Mouse (Mus musculus): ENCODE measurements around the gene Zfp618. TPM values are rescaled to one million over a fixed set of nuclear protein-coding genes. Genes with fewer than 3 reads are reported as not detected.
A peak's percentile ranks its signal among the peaks of the same experiment; 100 is the strongest.

Zfp618 gene
- polyA plus RNA-seq, 1 experiment from 2014 or later: 27.6 TPM

DNA sequence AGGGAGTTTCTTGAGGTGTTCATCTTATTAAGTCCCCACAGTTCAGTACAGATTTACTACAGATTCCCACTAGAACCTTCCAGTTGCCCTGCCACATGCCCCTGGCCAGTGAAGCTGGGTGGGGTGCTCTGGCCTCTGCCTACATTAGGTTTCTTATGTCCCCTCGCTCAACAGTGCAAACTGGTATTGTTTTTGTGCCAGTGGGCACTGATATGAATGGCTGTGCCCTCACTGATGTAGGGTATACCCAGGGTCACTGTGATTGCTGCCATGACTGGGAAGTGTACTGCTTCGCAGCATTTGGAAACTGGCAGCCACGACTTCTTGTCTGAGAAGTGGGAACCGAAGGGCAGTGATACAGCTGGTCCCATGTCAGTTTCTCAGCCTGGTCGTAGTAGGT, 71.4 kb downstream of the Zfp618 start:
- no peaks in the 10 kb centered on the region for H3K9me3 ChIP-seq (replicated peaks)
- no peak for ATAC-seq (ENCODE audit: low FRiP score)
- no peak overlapping the region for H3K4me3 ChIP-seq (replicated peaks)
- no peak overlapping the region for H3K4me2 ChIP-seq
- no peak overlapping the region for H3K27ac ChIP-seq (replicated peaks)
- no peaks in the 10 kb centered on the region for H3K27me3 ChIP-seq (replicated peaks)
- 95% methylated on average over 5 of the region's 5 CpGs for WGBS
- no peaks in the 10 kb centered on the region for H3K36me3 ChIP-seq
- H3K9ac ChIP-seq (replicated peaks): no peak overlapping the region
- H3K4me1 ChIP-seq: peaks cover 26% of the 10 kb centered on the region

GRCm38 (mm10) chr4:63037555-63037954, 72.2 kb downstream of the Zfp618 start:
- H3K9me3 ChIP-seq (replicated peaks): no peaks in the 10 kb centered on the region
- H3K27ac ChIP-seq (replicated peaks): no peak overlapping the region
- ATAC-seq (ENCODE audit: low FRiP score): no peak
- H3K4me2 ChIP-seq: no peak overlapping the region
- H3K4me1 ChIP-seq: peaks cover 26% of the 10 kb centered on the region
- 55% methylated on average over 4 of the region's 4 CpGs for WGBS
- H3K9ac ChIP-seq (replicated peaks): no peak overlapping the region
- H3K27me3 ChIP-seq (replicated peaks): no peaks in the 10 kb centered on the region
- no peak overlapping the region for H3K4me3 ChIP-seq (replicated peaks)
- no peaks in the 10 kb centered on the region for H3K36me3 ChIP-seq

DNA sequence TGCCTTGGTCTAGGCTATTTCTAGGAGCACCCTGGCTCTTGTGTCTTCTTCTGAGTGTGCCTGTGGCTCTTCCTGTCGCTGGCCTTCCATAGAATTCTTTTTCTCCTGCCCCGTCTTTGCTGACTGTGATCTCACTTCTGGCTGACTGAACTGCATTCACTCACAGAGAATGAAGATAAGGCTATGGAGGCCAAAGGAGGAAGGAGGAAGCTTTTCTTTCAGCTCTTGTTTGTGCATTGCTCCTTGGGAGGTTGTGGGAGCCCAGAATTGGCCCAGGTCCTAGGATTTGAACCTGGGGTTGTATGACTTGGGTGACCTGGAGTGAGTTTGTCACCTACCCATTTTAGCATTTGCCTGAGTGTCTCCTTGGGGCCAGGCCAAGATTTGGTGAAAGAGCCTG, 72.9 kb downstream of the Zfp618 start:
- Histone ChIP-seq H3K4me1 (peaks cover 23% of the 10 kb centered on the region), H3K4me3 (replicated peaks) (no peak overlapping the region), H3K27ac (replicated peaks) (no peak overlapping the region), H3K9me3 (replicated peaks) (no peaks in the 10 kb centered on the region), H3K27me3 (replicated peaks) (no peaks in the 10 kb centered on the region), H3K9ac (replicated peaks) (no peak overlapping the region), H3K4me2 (no peak overlapping the region), H3K36me3 (no peaks in the 10 kb centered on the region)
- no peak for ATAC-seq (ENCODE audit: low FRiP score)
- 67% methylated on average over 2 of the region's 2 CpGs for WGBS

DNA sequence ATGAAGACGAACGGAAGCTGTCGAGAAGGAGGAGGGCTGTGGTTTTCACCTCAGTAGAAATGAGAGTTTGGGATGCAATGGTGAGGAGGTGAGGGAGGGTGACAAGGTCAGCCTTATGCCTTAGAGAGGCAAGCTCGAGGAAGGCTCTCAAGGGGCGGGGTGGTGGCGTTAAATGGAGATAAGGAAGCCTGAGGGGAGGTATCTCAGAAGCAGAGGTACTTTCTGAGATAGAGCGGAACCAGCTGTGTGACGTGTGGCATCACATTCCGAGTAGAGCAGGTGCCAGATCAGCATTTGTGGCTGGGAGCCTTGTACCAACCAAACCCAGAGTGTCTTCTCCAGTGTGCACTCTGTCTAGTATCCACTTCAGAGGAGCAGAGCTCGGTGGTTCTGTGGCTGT, 73.6 kb downstream of the Zfp618 start:
- 93% methylated on average over 10 of the region's 10 CpGs for WGBS
- Histone ChIP-seq H3K4me2 (no peak overlapping the region), H3K27ac (replicated peaks) (no peak overlapping the region), H3K4me1 (peaks cover 18% of the 10 kb centered on the region), H3K36me3 (no peaks in the 10 kb centered on the region), H3K9me3 (replicated peaks) (no peaks in the 10 kb centered on the region), H3K4me3 (replicated peaks) (no peak overlapping the region), H3K27me3 (replicated peaks) (no peaks in the 10 kb centered on the region), H3K9ac (replicated peaks) (no peak overlapping the region)
- ATAC-seq (ENCODE audit: low FRiP score): no peak

DNA sequence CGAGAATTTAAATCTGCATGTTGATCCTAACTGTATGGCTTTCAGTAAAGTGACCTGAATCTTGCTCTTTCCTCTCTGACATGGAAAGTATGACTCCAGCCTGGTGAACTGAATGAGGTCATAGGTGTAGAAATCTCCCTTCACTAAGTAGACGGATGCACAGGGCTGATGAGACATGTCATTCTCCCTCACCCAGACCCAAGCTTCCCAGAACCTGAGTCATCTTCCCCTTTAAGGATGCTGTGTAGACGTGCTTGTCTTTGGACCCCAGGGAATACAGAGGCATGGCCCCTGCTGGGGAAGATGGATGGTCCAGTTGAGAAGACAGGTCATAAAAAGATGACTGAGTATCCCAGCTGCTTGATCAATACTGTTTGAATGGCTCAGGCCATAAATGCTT, 83.2 kb downstream of the Zfp618 start:
- Histone ChIP-seq H3K4me3 (replicated peaks) (no peak overlapping the region), H3K4me2 (no peak overlapping the region), H3K9ac (replicated peaks) (no peak overlapping the region), H3K27ac (replicated peaks) (no peak overlapping the region), H3K9me3 (replicated peaks) (no peaks in the 10 kb centered on the region), H3K4me1 (peaks cover 38% of the 10 kb centered on the region), H3K27me3 (replicated peaks) (no peaks in the 10 kb centered on the region), H3K36me3 (no peaks in the 10 kb centered on the region)
- 72% methylated on average over 3 of the region's 3 CpGs for WGBS
- no peak for ATAC-seq (ENCODE audit: low FRiP score)

- Histone ChIP-seq H3K9me3 (replicated peaks) (no peaks in the 10 kb centered on the region), H3K27me3 (replicated peaks) (no peaks in the 10 kb centered on the region), H3K36me3 (no peaks in the 10 kb centered on the region), H3K4me2 (no peak overlapping the region), H3K4me1 (peaks cover 42% of the 10 kb centered on the region), H3K4me3 (replicated peaks) (no peak overlapping the region), H3K9ac (replicated peaks) (no peak overlapping the region), H3K27ac (replicated peaks) (no peak overlapping the region)
- no peak for ATAC-seq (ENCODE audit: low FRiP score)
Observed at GRCm38 (mm10) chr4:63049596-63050318, 84.4 kb downstream of the Zfp618 start.

- Histone ChIP-seq H3K9ac (replicated peaks) (no peak overlapping the region), H3K4me2 (no peak overlapping the region), H3K9me3 (replicated peaks) (no peaks in the 10 kb centered on the region), H3K27ac (replicated peaks) (no peak overlapping the region), H3K4me1 (peaks cover 47% of the 10 kb centered on the region), H3K27me3 (replicated peaks) (no peaks in the 10 kb centered on the region), H3K4me3 (replicated peaks) (no peak overlapping the region), H3K36me3 (no peaks in the 10 kb centered on the region)
- no peak for ATAC-seq (ENCODE audit: low FRiP score)
- 75% methylated on average over 4 of the region's 4 CpGs for WGBS
Observed at GRCm38 (mm10) chr4:63050319-63050676, 84.9 kb downstream of the Zfp618 start.

- H3K4me3 ChIP-seq (replicated peaks): no peak overlapping the region
- no peak overlapping the region for H3K9ac ChIP-seq (replicated peaks)
- peaks cover 51% of the 10 kb centered on the region for H3K4me1 ChIP-seq
- H3K9me3 ChIP-seq (replicated peaks): no peaks in the 10 kb centered on the region
- H3K27me3 ChIP-seq (replicated peaks): no peaks in the 10 kb centered on the region
- H3K36me3 ChIP-seq: no peaks in the 10 kb centered on the region
- no peak overlapping the region for H3K4me2 ChIP-seq
- 60% methylated on average over 4 of the region's 4 CpGs for WGBS
- H3K27ac ChIP-seq (replicated peaks): 0 out of 2 replicates have a peak overlapping the region, but pooled peaks have one; percentile 20
- peak; percentile 37 for ATAC-seq (ENCODE audit: low FRiP score)
Observed at GRCm38 (mm10) chr4:63050949-63051348, 85.6 kb downstream of the Zfp618 start.

- Histone ChIP-seq H3K9me3 (replicated peaks) (no peaks in the 10 kb centered on the region), H3K27me3 (replicated peaks) (no peaks in the 10 kb centered on the region), H3K36me3 (no peaks in the 10 kb centered on the region), H3K4me2 (no peak overlapping the region), H3K27ac (replicated peaks) (no peak overlapping the region), H3K9ac (replicated peaks) (no peak overlapping the region), H3K4me1 (peaks cover 62% of the 10 kb centered on the region), H3K4me3 (replicated peaks) (no peak overlapping the region)
- ATAC-seq (ENCODE audit: low FRiP score): no peak
- WGBS: 54% methylated on average over 7 of the region's 7 CpGs
Observed at GRCm38 (mm10) chr4:63051940-63052661, 86.7 kb downstream of the Zfp618 start.

DNA sequence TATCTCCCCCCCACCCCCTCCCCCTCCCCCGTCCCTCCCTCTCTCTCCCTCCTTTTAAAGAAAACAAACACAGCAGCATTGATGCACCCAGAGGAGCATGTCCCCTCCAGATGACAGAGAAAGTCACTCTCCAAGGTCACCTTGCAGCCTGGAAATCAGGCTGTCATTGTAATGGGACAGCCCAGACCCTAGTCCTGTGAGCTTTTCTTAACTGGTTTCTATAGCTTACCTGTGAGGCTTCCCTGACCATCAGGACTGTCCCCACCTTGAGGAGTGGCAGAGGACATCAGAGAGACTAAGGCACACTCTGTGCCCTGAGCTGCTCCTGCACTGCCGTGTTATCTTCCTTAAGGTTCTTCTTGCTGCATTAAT, 87.3 kb downstream of the Zfp618 start:
- Histone ChIP-seq H3K27me3 (replicated peaks) (no peaks in the 10 kb centered on the region), H3K4me2 (no peak overlapping the region), H3K36me3 (no peaks in the 10 kb centered on the region), H3K9ac (replicated peaks) (no peak overlapping the region), H3K9me3 (replicated peaks) (no peaks in the 10 kb centered on the region), H3K27ac (replicated peaks) (no peak overlapping the region), H3K4me3 (replicated peaks) (no peak overlapping the region), H3K4me1 (peaks cover 63% of the 10 kb centered on the region)
- 74% methylated on average over 2 of the region's 2 CpGs for WGBS
- no peak for ATAC-seq (ENCODE audit: low FRiP score)

DNA sequence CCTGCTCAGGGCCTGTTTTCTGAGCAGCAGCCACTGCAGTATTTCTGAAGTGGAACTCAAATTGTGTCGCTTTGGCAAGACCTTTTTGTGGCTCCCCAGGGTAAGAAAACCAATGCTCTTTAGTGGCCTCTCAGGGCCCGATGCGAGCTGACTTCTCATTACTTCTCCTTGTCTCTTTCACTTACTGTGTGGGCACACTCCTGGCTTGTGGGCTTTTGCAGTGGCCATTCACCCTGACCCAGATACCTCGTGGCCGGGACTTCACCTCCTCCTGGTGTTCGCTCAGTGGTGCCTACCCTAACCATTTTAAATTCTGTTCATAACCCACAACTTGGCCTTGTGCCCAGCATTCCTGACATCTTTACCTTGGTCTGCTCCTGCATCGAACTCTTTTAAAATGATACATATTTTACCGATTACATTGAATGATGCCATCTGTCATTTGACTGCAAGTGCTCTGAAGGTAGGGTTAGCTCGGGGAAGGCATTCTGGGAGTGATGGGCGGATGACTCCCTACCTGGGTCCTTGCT, 89.9 kb downstream of the Zfp618 start:
- no peak overlapping the region for H3K9ac ChIP-seq (replicated peaks)
- peaks cover 71% of the 10 kb centered on the region for H3K4me1 ChIP-seq
- 69% methylated on average over 10 of the region's 10 CpGs for WGBS
- no peak overlapping the region for H3K4me2 ChIP-seq
- H3K27me3 ChIP-seq (replicated peaks): no peaks in the 10 kb centered on the region
- no peak overlapping the region; the same call in 1 of the 2 replicates for H3K27ac ChIP-seq (replicated peaks)
- H3K9me3 ChIP-seq (replicated peaks): no peaks in the 10 kb centered on the region
- H3K4me3 ChIP-seq (replicated peaks): no peak overlapping the region
- H3K36me3 ChIP-seq: no peaks in the 10 kb centered on the region
- ATAC-seq (ENCODE audit: low FRiP score): no peak
